Mouse (Mus musculus): ENCODE results near the gene Gdap2. TPM values are rescaled to one million over a fixed set of nuclear protein-coding genes. Genes with fewer than 3 reads are reported as not detected.

Gene Gdap2
- total RNA-seq (2023): 31.3 TPM

DNA sequence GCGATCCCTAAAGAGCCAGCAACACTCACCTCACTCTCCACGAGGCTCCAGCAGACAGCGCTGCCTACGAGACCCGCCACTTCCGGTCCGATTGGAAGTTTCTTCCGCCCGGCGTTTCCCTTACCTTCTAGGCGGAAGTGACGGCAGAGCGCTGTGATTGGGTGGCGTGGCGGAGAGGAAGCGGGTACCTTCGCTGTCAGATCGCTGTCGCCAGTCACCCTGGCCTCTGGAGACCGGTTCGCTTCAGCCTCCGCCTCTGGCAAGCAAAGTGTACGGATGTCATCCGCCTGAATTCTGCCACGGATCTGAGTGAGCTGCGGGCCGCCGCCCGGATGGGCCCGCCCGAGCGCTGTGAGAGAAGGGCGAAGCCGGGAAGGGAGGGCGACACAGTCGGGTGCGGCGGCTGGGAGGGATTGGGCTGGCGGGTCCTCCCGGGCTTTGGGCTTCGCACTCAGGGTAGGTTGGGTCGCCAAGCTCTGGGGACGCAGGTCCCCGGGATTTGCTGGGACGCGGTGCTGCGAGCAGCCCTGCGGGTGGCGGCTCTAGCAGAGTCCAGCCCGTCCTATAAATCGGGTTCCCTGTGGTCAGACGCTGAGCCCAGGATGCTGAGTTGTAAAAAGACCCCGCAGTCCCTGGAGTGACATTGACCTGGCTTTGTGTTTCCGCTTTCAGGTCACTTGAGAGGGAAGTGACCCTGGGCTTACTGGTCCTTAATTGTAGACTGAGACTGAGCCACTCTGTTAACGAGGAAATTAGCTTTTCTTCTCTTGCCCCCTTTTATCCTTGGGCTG is at the start of gene Gdap2, which contains the start of gene Wdr3:
Gene Gdap2, plus strand, starts transcription at position 67 of the 791 bp plus-strand sequence.
Gene Wdr3, minus strand, starts transcription at position 93 of the 791 bp plus-strand sequence.

Other genes starting within 250 kb of the Gdap2 start
- gene Wdr3, start within 50 bp of the Gdap2 start, total RNA-seq (2023): 39.8 TPM

Data from CD4-positive naive resting alpha-beta T cell, adult 76 days (primary cell).